ENCODE assay signal across 14 mouse cellular contexts in genomic region chr2:103379502-103380160, GRCm38 (mm10). TPM values are rescaled to one million over a fixed set of nuclear protein-coding genes. Genes with fewer than 3 reads are reported as not detected.
DNase-seq lines count a peak whose midpoint lies in the region; ATAC-seq lines count a peak whose summit lies in the region.
"Had no signal": no experiment of that assay in that cellular context is flagged by ENCODE, and none has a peak within 500 bp of the region (broad histone marks: within the 10 kb centered on the region; RNA-seq: fewer than 3 reads in every experiment).

No protein-coding gene starts in this region.

- H3K9ac ChIP-seq in liver, embryonic 11.5 days (ENCODE audit: low read depth, low read length) = no peak overlapping the region

- H3K9me3 ChIP-seq in liver, embryonic 11.5 days (ENCODE audit: control insufficient read depth, low read length) = no peaks in the 10 kb centered on the region

- H3K4me3 ChIP-seq in liver, embryonic 11.5 days (ENCODE audit: low read depth, low read length) = no peak overlapping the region
- H3K4me3 ChIP-seq: erythroblast, embryonic 14.5 days had no signal

- no peak overlapping the region for H3K4me2 ChIP-seq in liver, embryonic 11.5 days

- no peaks in the 10 kb centered on the region for H3K36me3 ChIP-seq in liver, embryonic 11.5 days (ENCODE audit: control insufficient read depth, insufficient read depth, low read length)

- ATAC-seq in liver, embryonic 11.5 days (replicated peaks; ENCODE audit: low FRiP score) = no peak
- ATAC-seq: intestine, postnatal 0 days had no signal

- no peak overlapping the region for H3K27ac ChIP-seq in liver, embryonic 11.5 days (ENCODE audit: low read depth, low read length)

- 73% methylated on average over 9 of the region's 9 CpGs for WGBS in liver, embryonic 11.5 days

- no peaks in the 10 kb centered on the region for H3K4me1 ChIP-seq in liver, embryonic 11.5 days (replicated peaks; ENCODE audit: control insufficient read depth, insufficient read depth, low read length)

- H3K27me3 ChIP-seq in liver, embryonic 11.5 days (replicated peaks; ENCODE audit: control insufficient read depth, insufficient read depth, low read length) = no peaks in the 10 kb centered on the region

- peak; percentile 10 for DNase-seq in adrenal gland, postnatal 10 days
- no peak for DNase-seq in adrenal gland, adult (ENCODE audit: inconsistent age in 2 of 2, low spot score in 1 of 2)
- DNase-seq in right cerebral cortex, postnatal 14 days = peak; percentile 22
- no peak for DNase-seq in right cerebral cortex, adult 2 months (ENCODE audit: low spot score in 2 of 2)
- peak; percentile 46 to 55 for DNase-seq in kidney, postnatal 25 days
- DNase-seq in embryo, embryonic 10.5 days (ENCODE audit: low spot score) = no peak
- DNase-seq in Muller cell, postnatal 12 days (ENCODE audit: inconsistent ontology term) = no peak
- no peak for DNase-seq in liver, embryonic 11.5 days (ENCODE audit: low spot score)
- DNase-seq: gastrocnemius, postnatal 14 days; thymus, postnatal 4 days had no signal

RNA-seq across cellular contexts. Expression of gene Elf5, which starts 31.9 kb away (rescaled TPM):
- not detected for total RNA-seq in adrenal gland, postnatal 10 days (2021)
- not detected in 2 replicates for polyA plus RNA-seq in liver, embryonic 11.5 days (2014; fragmentation: Nextera tagmentation; extraction: Ambion mirVana)
- total RNA-seq: gastrocnemius, postnatal 14 days; megakaryocyte-erythroid progenitor cell, adult 5-6 weeks had no signal
- polyA plus RNA-seq: erythroblast, embryonic 14.5 days; intestine, postnatal 0 days; small intestine, adult 2 months had no signal

Comparison
In these comparisons a context has a peak if more than half of its experiments do, and no peak if none do; other contexts are left out.
1. DNase-seq: peak in adrenal gland, postnatal 10 days (single experiment), right cerebral cortex, postnatal 14 days (single experiment) and kidney, postnatal 25 days (2 of 2); none in adrenal gland, adult (0 of 2), right cerebral cortex, adult 2 months (0 of 2), embryo, embryonic 10.5 days (single experiment), Muller cell, postnatal 12 days (single experiment) and liver, embryonic 11.5 days (single experiment).